Mouse (Mus musculus) cerebellum, adult 2 months (tissue): ENCODE measurements around the gene Gipc3.

ENCODE experiments used
- CTCF ChIP-seq: fragments of 200-500 bp; IDR thresholded peaks from 2 replicates; pipeline ENCODE4 v1.5.1; 2011; ENCODE audit warnings: low read depth, mild to moderate bottlenecking, control low read depth, low read length, moderate library complexity, borderline replicate concordance; ENCODE audit not compliant: insufficient read depth
- POLR2A ChIP-seq: fragments of 200-500 bp; IDR thresholded peaks from 2 replicates; pipeline ENCODE4 v1.6.1; 2011; ENCODE audit warnings: low read length, control low read depth, borderline replicate concordance; ENCODE audit not compliant: insufficient read depth

DNA sequence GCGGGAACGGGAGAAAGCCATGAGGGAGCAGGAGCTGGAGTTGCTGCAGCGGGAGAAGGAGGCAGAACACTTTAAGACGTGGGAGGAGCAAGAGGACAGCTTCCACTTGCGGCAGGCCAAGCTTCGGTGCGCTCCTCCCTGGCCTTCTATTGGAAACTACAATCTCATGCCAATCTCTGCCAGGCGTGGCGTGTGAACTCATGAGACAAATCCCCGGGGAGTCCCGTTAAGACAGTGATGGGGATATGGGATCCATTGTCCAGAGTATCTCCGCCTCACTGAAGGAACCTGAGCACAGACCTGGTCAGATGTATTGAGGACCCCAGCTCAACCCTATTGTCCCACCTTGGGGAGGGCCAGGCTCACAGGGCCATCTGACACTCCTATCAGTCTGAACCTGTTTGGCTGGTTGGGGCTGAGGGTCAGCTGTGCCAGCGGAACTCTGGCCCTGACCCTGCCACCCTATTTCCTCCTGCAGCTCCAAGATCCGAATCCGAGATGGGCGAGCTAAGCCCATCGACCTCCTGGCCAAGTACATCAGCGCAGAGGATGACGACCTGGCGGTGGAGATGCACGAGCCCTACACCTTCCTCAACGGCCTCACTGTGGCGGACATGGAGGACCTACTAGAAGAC, 19.8 kb downstream of the Gipc3 start:
- TF ChIP-seq CTCF (no peak), POLR2A (no peak)
